Comparison of ENCODE assay signal across 12 mouse cellular contexts in genomic region chr7:133684110-133684509, GRCm38 (mm10). TPM values are rescaled to one million over a fixed set of nuclear protein-coding genes. Genes with fewer than 3 reads are reported as not detected.
DNase-seq lines count a peak whose midpoint lies in the region; TF ChIP-seq lines count a peak whose summit lies in the region.
"Had no signal": no experiment of that assay in that cellular context is flagged by ENCODE, and none has a peak within 500 bp of the region (broad histone marks: within the 10 kb centered on the region; RNA-seq: fewer than 3 reads in every experiment).

No protein-coding gene starts in this region.

- no peak for TF ChIP-seq POLR2A in kidney, adult 2 months (IDR thresholded peaks at IDR 0.05; ENCODE audit: low read depth, low read length)
- TF ChIP-seq POLR2A in thymus, adult 2 months (IDR thresholded peaks at IDR 0.05; ENCODE audit: control insufficient read depth, extremely low read depth, insufficient read depth, low read length, poor library complexity), result no peak
- TF ChIP-seq POLR2A in bone marrow, adult 2 months (IDR thresholded peaks at IDR 0.05; ENCODE audit: borderline replicate concordance, control insufficient read depth, low read depth, low read length), result no peak

- no peak overlapping the region for H3K4me3 ChIP-seq in kidney, adult 2 months (ENCODE audit: insufficient read depth, low read depth, low read length)
- no peak overlapping the region for H3K4me3 ChIP-seq in thymus, adult 2 months (ENCODE audit: control insufficient read depth, insufficient read depth, low read length)
- no peak overlapping the region for H3K4me3 ChIP-seq in bone marrow, adult 2 months (replicated peaks; ENCODE audit: control insufficient read depth, low read depth, low read length)
- H3K4me3 ChIP-seq: limb, embryonic 15.5 days; neural tube, embryonic 15.5 days had no signal

- TF ChIP-seq CTCF in kidney, adult 2 months (conservative IDR thresholded peaks at IDR 0.05; ENCODE audit: insufficient read depth, insufficient read length, low read depth, low read length), result peak; percentile 56
- no peak for TF ChIP-seq CTCF in thymus, adult 2 months (IDR thresholded peaks at IDR 0.05; ENCODE audit: borderline replicate concordance, control insufficient read depth, extremely low read depth, insufficient read depth, low read length, poor library complexity)
- peak; percentile 65 for TF ChIP-seq CTCF in bone marrow, adult 2 months (IDR thresholded peaks at IDR 0.05; ENCODE audit: control insufficient read depth, insufficient read depth, low read length)

- no peak overlapping the region for H3K27ac ChIP-seq in kidney, adult 2 months (ENCODE audit: insufficient read depth, low read depth, low read length)
- no peak overlapping the region for H3K27ac ChIP-seq in thymus, adult 2 months (ENCODE audit: control insufficient read depth, insufficient read depth, low read length)
- no peak overlapping the region for H3K27ac ChIP-seq in bone marrow, adult 2 months (ENCODE audit: control insufficient read depth, insufficient read depth, low read depth, low read length, poor library complexity)
- H3K27ac ChIP-seq: limb, embryonic 15.5 days; neural tube, embryonic 15.5 days had no signal

- no peak for DNase-seq in kidney, adult 2 months
- no peak for DNase-seq in kidney, postnatal 4 days
- DNase-seq in thymus, postnatal 4 days, result peak; percentile 24
- DNase-seq in thymus, adult 2 months, result no peak
- DNase-seq in frontal cortex, adult 2 months (ENCODE audit: extremely low spot score in 1 of 2, low spot score in 1 of 2), result no peak
- DNase-seq in layer of hippocampus, adult 18-20 months (ENCODE audit: low spot score in 2 of 2), result no peak
- DNase-seq: thymus, postnatal 25 days had no signal

- no peaks in the 10 kb centered on the region for H3K4me1 ChIP-seq in kidney, adult 2 months (ENCODE audit: control insufficient read depth, insufficient read depth, low read length)
- no peaks in the 10 kb centered on the region for H3K4me1 ChIP-seq in thymus, adult 2 months (replicated peaks; ENCODE audit: control insufficient read depth, insufficient read depth, low read length)
- peaks cover 5% of the 10 kb centered on the region for H3K4me1 ChIP-seq in bone marrow, adult 2 months (ENCODE audit: control insufficient read depth, insufficient read depth, low read length)
- H3K4me1 ChIP-seq: limb, embryonic 15.5 days; neural tube, embryonic 15.5 days had no signal

- H3K27me3 ChIP-seq in kidney, adult 2 months (replicated peaks; ENCODE audit: control insufficient read depth, insufficient read depth, low read length), result no peaks in the 10 kb centered on the region
- H3K27me3 ChIP-seq in thymus, adult 2 months (ENCODE audit: control insufficient read depth, insufficient read depth, low read length), result no peaks in the 10 kb centered on the region
- H3K27me3 ChIP-seq: limb, embryonic 15.5 days; neural tube, embryonic 15.5 days had no signal

- peaks cover under 1% of the 10 kb centered on the region; the same call in 1 of the 2 replicates for H3K36me3 ChIP-seq in kidney, adult 2 months (ENCODE audit: control insufficient read depth, insufficient read depth, low read length)
- no peaks in the 10 kb centered on the region for H3K36me3 ChIP-seq in thymus, adult 2 months (ENCODE audit: control insufficient read depth, insufficient read depth, low read length)

- 91% methylated on average over 5 of the region's 5 CpGs for WGBS in kidney, adult 2 months
- WGBS in thymus, adult 2 months, result 91% methylated on average over 5 of the region's 5 CpGs
- 75% methylated on average over 5 of the region's 5 CpGs for WGBS in bone marrow, adult 2 months

RNA-seq across cellular contexts. Expression of gene Mmp21, which starts 4.2 kb away (rescaled TPM):
- not detected in 2 replicates for polyA plus RNA-seq in kidney, adult 2 months (2012; rRNA removed)
- polyA plus RNA-seq in thymus, adult 2 months (2012; rRNA removed), result not detected in 2 replicates
- not detected in 2 replicates for polyA plus RNA-seq in bone marrow, adult 2 months (2011; ENCODE audit: insufficient read depth, insufficient read length, low replicate concordance, missing spikeins)
- 0.19 and 0.24 TPM in 2 replicates for polyA plus RNA-seq in frontal cortex, adult 2 months (2012; rRNA removed)
- under 1 TPM; 0.20 to 0.25 TPM for total RNA-seq in layer of hippocampus, adult 18-20 months (2021)
- polyA plus RNA-seq: intestine, embryonic 14.5 days; limb, embryonic 15.5 days; midbrain, embryonic 11.5 days; neural tube, embryonic 15.5 days had no signal

RNA-seq across cellular contexts. Expression of gene Bccip, which starts 25.0 kb away (rescaled TPM):
- 37.1 and 46.6 TPM in 2 replicates for polyA plus RNA-seq in kidney, adult 2 months (2012; rRNA removed)
- polyA plus RNA-seq in thymus, adult 2 months (2012; rRNA removed), result 23.3 and 25.1 TPM in 2 replicates
- polyA plus RNA-seq in bone marrow, adult 2 months (2011; ENCODE audit: insufficient read depth, insufficient read length, low replicate concordance, missing spikeins), result 139 and 202 TPM in 2 replicates
- polyA plus RNA-seq in frontal cortex, adult 2 months (2012; rRNA removed), result 116 and 117 TPM in 2 replicates
- total RNA-seq in layer of hippocampus, adult 18-20 months (2021), result 10 to 100 TPM; 64.7 to 67.8 TPM

RNA-seq across cellular contexts. Expression of gene Uros, which starts 25.8 kb away (rescaled TPM):
- 26.0 and 26.5 TPM in 2 replicates for polyA plus RNA-seq in kidney, adult 2 months (2012; rRNA removed)
- 19.3 and 22.5 TPM in 2 replicates for polyA plus RNA-seq in thymus, adult 2 months (2012; rRNA removed)
- 95.2 and 112 TPM in 2 replicates for polyA plus RNA-seq in bone marrow, adult 2 months (2011; ENCODE audit: insufficient read depth, insufficient read length, low replicate concordance, missing spikeins)
- 36.1 and 36.7 TPM in 2 replicates for polyA plus RNA-seq in frontal cortex, adult 2 months (2012; rRNA removed)
- total RNA-seq in layer of hippocampus, adult 18-20 months (2021), result 10 to 100 TPM; 18.4 to 19.1 TPM

RNA-seq across cellular contexts. Expression of gene Edrf1, which starts 46.8 kb away (rescaled TPM):
- 9.0 and 12.4 TPM in 2 replicates for polyA plus RNA-seq in kidney, adult 2 months (2012; rRNA removed)
- 15.7 and 17.7 TPM in 2 replicates for polyA plus RNA-seq in thymus, adult 2 months (2012; rRNA removed)
- 7.1 and 23.3 TPM in 2 replicates for polyA plus RNA-seq in bone marrow, adult 2 months (2011; ENCODE audit: insufficient read depth, insufficient read length, low replicate concordance, missing spikeins)
- 19.5 and 20.1 TPM in 2 replicates for polyA plus RNA-seq in frontal cortex, adult 2 months (2012; rRNA removed)
- 10 to 100 TPM; 27.9 to 28.9 TPM for total RNA-seq in layer of hippocampus, adult 18-20 months (2021)
